ENCODE assay signal across 10 mouse cellular contexts in genomic region chr1:134708274-134708673, GRCm38 (mm10).
A peak's percentile ranks its signal among the peaks of the same experiment; 100 is the strongest.
DNase-seq lines count a peak whose midpoint lies in the region; ATAC-seq and TF ChIP-seq lines count a peak whose summit lies in the region.
"Had no signal": no experiment of that assay in that cellular context is flagged by ENCODE, and none has a peak within 500 bp of the region (broad histone marks: within the 10 kb centered on the region; RNA-seq: fewer than 3 reads in every experiment).

No protein-coding gene starts in this region.

- intact Hi-C loops in gastrocnemius, postnatal 36 days (cut with DNase I) = no loop called here

- H3K9me3 ChIP-seq in lung, embryonic 15.5 days = no peaks in the 10 kb centered on the region
- no peaks in the 10 kb centered on the region for H3K9me3 ChIP-seq in forebrain, embryonic 11.5 days (ENCODE audit: control insufficient read depth, low read length)
- H3K9me3 ChIP-seq in intestine, postnatal 0 days (ENCODE audit: control insufficient read depth) = no peaks in the 10 kb centered on the region
- H3K9me3 ChIP-seq in neural tube, embryonic 15.5 days (replicated peaks) = no peaks in the 10 kb centered on the region

- ATAC-seq in lung, embryonic 15.5 days (ENCODE audit: borderline replicate concordance, extremely low read depth, low FRiP score, low TSS enrichment) = no peak
- 0 out of 2 replicates have a peak, but pooled peaks have one; percentile 3 for ATAC-seq in forebrain, embryonic 11.5 days (replicated peaks; ENCODE audit: low FRiP score)
- ATAC-seq in intestine, postnatal 0 days = no peak
- no peak for ATAC-seq in neural tube, embryonic 15.5 days (ENCODE audit: low FRiP score)

- no peak for DNase-seq in lung, postnatal 36 days
- DNase-seq in forebrain, embryonic 11.5 days (ENCODE audit: low spot score) = no peak
- DNase-seq in left cerebral cortex, adult 18-20 months (ENCODE audit: low spot score in 2 of 2) = no peak
- no peak for DNase-seq in adrenal gland, postnatal 14 days
- no peak for DNase-seq in gastrocnemius, postnatal 36 days
- DNase-seq: heart, adult 2 months had no signal

- H3K27me3 ChIP-seq in lung, embryonic 15.5 days = peaks cover 69% of the 10 kb centered on the region
- H3K27me3 ChIP-seq in forebrain, embryonic 11.5 days (ENCODE audit: control insufficient read depth, insufficient read depth, low read length) = peaks cover 32% of the 10 kb centered on the region
- H3K27me3 ChIP-seq in intestine, postnatal 0 days (replicated peaks; ENCODE audit: control insufficient read depth, insufficient read depth, low read length) = peaks cover 24% of the 10 kb centered on the region
- H3K27me3 ChIP-seq in neural tube, embryonic 15.5 days (replicated peaks) = peaks cover 31% of the 10 kb centered on the region

- no peak for TF ChIP-seq CTCF in intestine, postnatal 0 days (IDR thresholded peaks at IDR 0.05; ENCODE audit: low read depth)

- no peak overlapping the region for H3K9ac ChIP-seq in lung, embryonic 15.5 days
- H3K9ac ChIP-seq in forebrain, embryonic 11.5 days (ENCODE audit: low read length) = no peak overlapping the region; the same call in 1 of the 2 replicates
- H3K9ac ChIP-seq in intestine, postnatal 0 days (ENCODE audit: low read depth, low read length) = no peak overlapping the region
- H3K9ac ChIP-seq in neural tube, embryonic 15.5 days (replicated peaks) = peak overlapping the region; percentile 62
- H3K9ac ChIP-seq: liver, embryonic 14.5 days had no signal

- H3K27ac ChIP-seq in lung, embryonic 15.5 days = no peak overlapping the region
- no peak overlapping the region for H3K27ac ChIP-seq in forebrain, embryonic 11.5 days (ENCODE audit: low read depth, low read length)
- H3K27ac ChIP-seq in intestine, postnatal 0 days (ENCODE audit: low read depth, low read length) = no peak overlapping the region
- H3K27ac ChIP-seq in neural tube, embryonic 15.5 days (replicated peaks) = no peak overlapping the region
- H3K27ac ChIP-seq: heart, adult 2 months; liver, embryonic 14.5 days had no signal

- H3K4me3 ChIP-seq in lung, embryonic 15.5 days = peak overlapping the region; percentile 42
- H3K4me3 ChIP-seq in forebrain, embryonic 11.5 days (ENCODE audit: low read depth, low read length) = peak overlapping the region; percentile 55
- peak overlapping the region; percentile 42 for H3K4me3 ChIP-seq in intestine, postnatal 0 days (ENCODE audit: low read depth, low read length)
- peak overlapping the region; percentile 57 for H3K4me3 ChIP-seq in neural tube, embryonic 15.5 days (replicated peaks)

- H3K4me2 ChIP-seq in lung, embryonic 15.5 days = peak overlapping the region; percentile 90
- peak overlapping the region; percentile 98 for H3K4me2 ChIP-seq in forebrain, embryonic 11.5 days (ENCODE audit: low read depth, low read length, severe bottlenecking)
- peak overlapping the region; percentile 76 for H3K4me2 ChIP-seq in intestine, postnatal 0 days (replicated peaks; ENCODE audit: low read depth)
- peak overlapping the region; percentile 99 for H3K4me2 ChIP-seq in neural tube, embryonic 15.5 days

- no peaks in the 10 kb centered on the region for H3K36me3 ChIP-seq in lung, embryonic 15.5 days
- H3K36me3 ChIP-seq in forebrain, embryonic 11.5 days (ENCODE audit: control insufficient read depth, insufficient read depth, low read length) = no peaks in the 10 kb centered on the region
- no peaks in the 10 kb centered on the region for H3K36me3 ChIP-seq in intestine, postnatal 0 days (ENCODE audit: control insufficient read depth, insufficient read depth)
- no peaks in the 10 kb centered on the region for H3K36me3 ChIP-seq in neural tube, embryonic 15.5 days

- peaks cover 17% of the 10 kb centered on the region for H3K4me1 ChIP-seq in lung, embryonic 15.5 days
- H3K4me1 ChIP-seq in forebrain, embryonic 11.5 days (replicated peaks; ENCODE audit: control insufficient read depth, insufficient read depth, low read length) = peaks cover 19% of the 10 kb centered on the region
- H3K4me1 ChIP-seq in intestine, postnatal 0 days (replicated peaks; ENCODE audit: control insufficient read depth, insufficient read depth, low read length) = peaks cover 2% of the 10 kb centered on the region
- H3K4me1 ChIP-seq in neural tube, embryonic 15.5 days = peaks cover 48% of the 10 kb centered on the region

- 10% methylated on average over 8 of the region's 8 CpGs for WGBS in lung, embryonic 15.5 days
- 6% methylated on average over 8 of the region's 8 CpGs for WGBS in forebrain, embryonic 11.5 days
- WGBS in intestine, postnatal 0 days = 11% methylated on average over 8 of the region's 8 CpGs
- 9% methylated on average over 8 of the region's 8 CpGs for WGBS in neural tube, embryonic 15.5 days
